19 mouse cellular contexts compared by ENCODE assay signal in the genomic region with DNA sequence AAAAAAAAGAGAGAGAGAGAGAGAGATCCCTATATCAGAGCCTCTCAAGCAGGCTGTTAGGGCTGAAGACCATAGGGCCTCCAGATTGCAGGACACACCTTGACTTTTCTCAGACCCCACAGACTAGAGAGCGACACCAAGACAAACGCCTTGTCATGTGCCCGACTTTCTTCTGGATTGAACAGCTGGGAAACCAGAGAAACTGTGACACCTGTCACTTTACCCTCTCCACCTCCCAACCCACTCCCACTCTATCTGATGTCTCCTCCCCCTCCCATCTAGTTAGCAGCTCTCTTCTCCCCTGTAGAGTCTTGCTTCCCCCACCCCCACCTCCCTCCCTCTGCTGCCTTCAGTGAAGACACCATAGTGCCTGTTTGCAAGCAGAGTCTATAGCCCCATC.
"Had no signal": no experiment of that assay in that cellular context is flagged by ENCODE, and none has a peak within 500 bp of the region (broad histone marks: within the 10 kb centered on the region; RNA-seq: fewer than 3 reads in every experiment).

No protein-coding gene starts in this region.

- H3K36me3 ChIP-seq: heart, embryonic 15.5 days; hindbrain, embryonic 13.5 days; hindbrain, embryonic 15.5 days; intestine, embryonic 15.5 days; kidney, embryonic 15.5 days had no signal

- H3K4me2 ChIP-seq: heart, embryonic 11.5 days; heart, embryonic 12.5 days; heart, embryonic 13.5 days; heart, embryonic 15.5 days; hindbrain, embryonic 13.5 days; hindbrain, embryonic 14.5 days; hindbrain, embryonic 15.5 days; intestine, embryonic 15.5 days; kidney, embryonic 15.5 days had no signal

- H3K9ac ChIP-seq: heart, embryonic 12.5 days; heart, embryonic 13.5 days; heart, embryonic 15.5 days; hindbrain, embryonic 13.5 days; hindbrain, embryonic 14.5 days; hindbrain, embryonic 15.5 days; intestine, embryonic 15.5 days; kidney, embryonic 15.5 days had no signal

- H3K27ac ChIP-seq: heart, embryonic 10.5 days; heart, embryonic 13.5 days; heart, embryonic 15.5 days; hindbrain, embryonic 10.5 days; hindbrain, embryonic 13.5 days; hindbrain, embryonic 14.5 days; hindbrain, embryonic 15.5 days; hindbrain, postnatal 0 days; intestine, embryonic 15.5 days; kidney, embryonic 15.5 days; kidney, postnatal 0 days; layer of hippocampus, adult 2 months; left cerebral cortex, adult 2 months had no signal

- H3K9me3 ChIP-seq: heart, embryonic 10.5 days; heart, embryonic 12.5 days; heart, embryonic 13.5 days; heart, embryonic 15.5 days; hindbrain, embryonic 10.5 days; hindbrain, embryonic 13.5 days; hindbrain, embryonic 15.5 days; intestine, embryonic 15.5 days; kidney, embryonic 15.5 days had no signal

- H3K4me3 ChIP-seq: heart, embryonic 10.5 days; heart, embryonic 12.5 days; heart, embryonic 13.5 days; heart, embryonic 15.5 days; hindbrain, embryonic 10.5 days; hindbrain, embryonic 13.5 days; hindbrain, embryonic 15.5 days; intestine, embryonic 15.5 days; kidney, embryonic 15.5 days; layer of hippocampus, adult 2 months; left cerebral cortex, adult 2 months had no signal

- H3K27me3 ChIP-seq: heart, embryonic 12.5 days; heart, embryonic 13.5 days; heart, embryonic 15.5 days; hindbrain, embryonic 13.5 days; hindbrain, embryonic 15.5 days; intestine, embryonic 15.5 days; kidney, embryonic 15.5 days had no signal

- ATAC-seq: hindbrain, embryonic 16.5 days; hindbrain, postnatal 0 days; inflammation-experienced regulatory T-cells, adult 6 months; intestine, embryonic 15.5 days; intestine, embryonic 16.5 days; intestine, postnatal 0 days had no signal
